Mouse (Mus musculus): ENCODE measurements at regions not wholly inside any gene's neighbourhood (a gene's known extent, or its start where the extent isn't known, plus 50 kb on each side); places are given as distances from the start of the nearest gene placed in this dataset.

DNA sequence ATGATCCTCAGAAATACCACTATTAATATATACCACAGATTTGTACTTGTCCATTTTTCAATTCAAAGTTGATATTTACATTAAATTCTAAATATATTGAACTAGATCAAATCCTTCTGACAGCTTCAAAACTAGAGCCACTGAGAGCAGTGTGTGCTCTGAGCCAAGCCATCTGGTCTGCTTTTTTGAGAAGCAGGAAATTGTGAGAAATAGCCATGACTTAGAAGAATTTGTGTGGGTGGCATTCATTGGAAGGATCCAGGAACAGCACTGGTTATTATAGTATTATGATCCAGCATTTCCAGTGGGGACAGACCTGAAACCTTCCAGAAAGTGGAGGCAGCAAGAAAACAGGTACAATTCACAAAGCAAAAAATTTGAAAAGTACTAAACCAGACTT, 398.7 kb upstream of the Zfp960 start:
- no peak overlapping the region for H3ac ChIP-seq (ENCODE audit: control insufficient read depth, insufficient read length)
- TF ChIP-seq SRF (IDR thresholded peaks at IDR 0.05; ENCODE audit: control insufficient read depth, insufficient read length, low read depth), result no peak
- TF ChIP-seq USF1 (IDR thresholded peaks at IDR 0.05; ENCODE audit: low read depth), result no peak
- no peak for TF ChIP-seq MYOG (IDR thresholded peaks at IDR 0.05; ENCODE audit: control insufficient read depth in 1 of 3, insufficient read depth in 1 of 3, insufficient read length in 2 of 3, low read depth in 2 of 3)
- no peak for TF ChIP-seq CEBPB (IDR thresholded peaks at IDR 0.05; ENCODE audit: insufficient read depth, poor library complexity, severe bottlenecking)
- no peak for TF ChIP-seq POLR2A (IDR thresholded peaks at IDR 0.05; ENCODE audit: insufficient read length, low read depth)
- TF ChIP-seq TCF3 (IDR thresholded peaks at IDR 0.05; ENCODE audit: insufficient read length, low read depth), result no peak
- no peak overlapping the region for H3K4me3 ChIP-seq
- no peaks in the 10 kb centered on the region for H3K79me2 ChIP-seq (ENCODE audit: control insufficient read depth, insufficient read depth)
- no peaks in the 10 kb centered on the region for H3K27me3 ChIP-seq (ENCODE audit: control insufficient read depth, insufficient read depth, insufficient read length)
- no peak overlapping the region for H3K4me2 ChIP-seq (ENCODE audit: low read depth)
- H3K36me3 ChIP-seq (ENCODE audit: control insufficient read depth, insufficient read depth), result no peaks in the 10 kb centered on the region

GRCm38 (mm10) chr17:16667606-16668005, 396.3 kb upstream of the Zfp960 start:
- no peak overlapping the region for H3K4me2 ChIP-seq (ENCODE audit: low read depth)
- H3K79me2 ChIP-seq (ENCODE audit: control insufficient read depth, insufficient read depth), result no peaks in the 10 kb centered on the region
- no peak overlapping the region for H3ac ChIP-seq (ENCODE audit: control insufficient read depth, insufficient read length)
- no peak overlapping the region for H3K4me3 ChIP-seq
- H3K36me3 ChIP-seq (ENCODE audit: control insufficient read depth, insufficient read depth), result no peaks in the 10 kb centered on the region
- TF ChIP-seq POLR2A (IDR thresholded peaks at IDR 0.05; ENCODE audit: insufficient read length, low read depth), result no peak
- no peak for TF ChIP-seq TCF12 (IDR thresholded peaks at IDR 0.05; ENCODE audit: insufficient read depth, poor library complexity, severe bottlenecking)
- TF ChIP-seq SRF (IDR thresholded peaks at IDR 0.05; ENCODE audit: control insufficient read depth, insufficient read length, low read depth), result no peak
- TF ChIP-seq MAX (IDR thresholded peaks at IDR 0.05; ENCODE audit: low read depth), result no peak
- no peak for TF ChIP-seq TCF3 (IDR thresholded peaks at IDR 0.05; ENCODE audit: insufficient read length, low read depth)
- TF ChIP-seq POLR2AphosphoS2 (IDR thresholded peaks at IDR 0.05; ENCODE audit: insufficient read length, low read depth), result no peak
- TF ChIP-seq MYOG (IDR thresholded peaks at IDR 0.05; ENCODE audit: control insufficient read depth in 1 of 3, insufficient read depth in 1 of 3, insufficient read length in 2 of 3, low read depth in 2 of 3), result no peak
- TF ChIP-seq MYOD1 (IDR thresholded peaks at IDR 0.05; ENCODE audit: control insufficient read depth in 1 of 3, insufficient read length in 2 of 3, low read depth in 2 of 3), result no peak
- no peak for TF ChIP-seq CEBPB (IDR thresholded peaks at IDR 0.05; ENCODE audit: insufficient read depth, poor library complexity, severe bottlenecking)
- no peak for TF ChIP-seq REST (IDR thresholded peaks at IDR 0.05; ENCODE audit: insufficient read depth, insufficient read length)
- no peak for TF ChIP-seq E2F4 (IDR thresholded peaks at IDR 0.05; ENCODE audit: insufficient read depth)
- no peak for TF ChIP-seq USF1 (IDR thresholded peaks at IDR 0.05; ENCODE audit: low read depth)
- no peaks in the 10 kb centered on the region for H3K27me3 ChIP-seq (ENCODE audit: control insufficient read depth, insufficient read depth, insufficient read length)

- Histone ChIP-seq H3K36me3 (ENCODE audit: control insufficient read depth, insufficient read depth) (no peaks in the 10 kb centered on the region), H3K79me2 (ENCODE audit: control insufficient read depth, insufficient read depth) (no peaks in the 10 kb centered on the region), H3K4me3 (no peak overlapping the region), H3K4me2 (ENCODE audit: low read depth) (no peak overlapping the region), H3ac (ENCODE audit: control insufficient read depth, insufficient read length) (no peak overlapping the region), H3K27me3 (ENCODE audit: control insufficient read depth, insufficient read depth, insufficient read length) (no peaks in the 10 kb centered on the region)
- TF ChIP-seq MAX (IDR thresholded peaks at IDR 0.05; ENCODE audit: low read depth) (no peak), TCF3 (IDR thresholded peaks at IDR 0.05; ENCODE audit: insufficient read length, low read depth) (no peak), MYOD1 (IDR thresholded peaks at IDR 0.05; ENCODE audit: control insufficient read depth in 1 of 3, insufficient read length in 2 of 3, low read depth in 2 of 3) (no peak), POLR2AphosphoS2 (IDR thresholded peaks at IDR 0.05; ENCODE audit: insufficient read length, low read depth) (no peak), REST (IDR thresholded peaks at IDR 0.05; ENCODE audit: insufficient read depth, insufficient read length) (no peak), POLR2A (IDR thresholded peaks at IDR 0.05; ENCODE audit: insufficient read length, low read depth) (no peak), CEBPB (IDR thresholded peaks at IDR 0.05; ENCODE audit: insufficient read depth, poor library complexity, severe bottlenecking) (no peak), TCF12 (IDR thresholded peaks at IDR 0.05; ENCODE audit: insufficient read depth, poor library complexity, severe bottlenecking) (no peak), MYOG (IDR thresholded peaks at IDR 0.05; ENCODE audit: control insufficient read depth in 1 of 3, insufficient read depth in 1 of 3, insufficient read length in 2 of 3, low read depth in 2 of 3) (no peak), USF1 (IDR thresholded peaks at IDR 0.05; ENCODE audit: low read depth) (no peak), SRF (IDR thresholded peaks at IDR 0.05; ENCODE audit: control insufficient read depth, insufficient read length, low read depth) (no peak), E2F4 (IDR thresholded peaks at IDR 0.05; ENCODE audit: insufficient read depth) (no peak)
Measured at GRCm38 (mm10) chr17:16704199-16704598, 359.7 kb upstream of the Zfp960 start.

DNA sequence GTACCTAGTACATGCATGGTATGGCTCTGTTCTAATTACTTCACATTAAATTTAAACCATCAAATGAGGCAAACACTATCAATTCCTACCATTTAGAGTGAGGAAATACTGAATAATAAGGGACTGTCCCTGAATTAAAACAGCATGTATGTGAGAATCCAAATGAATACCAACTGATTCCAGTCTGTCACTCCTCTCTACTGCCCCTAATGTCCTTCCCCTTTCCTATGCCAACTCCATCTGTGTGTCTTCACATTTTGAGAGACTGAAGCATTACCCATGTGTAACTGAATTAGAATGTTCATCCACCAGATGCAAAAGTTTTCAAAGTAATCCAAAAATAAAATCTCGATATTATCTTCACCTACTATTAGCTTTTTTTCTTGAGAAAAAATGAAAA, 358.0 kb upstream of the Zfp960 start:
- Histone ChIP-seq H3ac (ENCODE audit: control insufficient read depth, insufficient read length) (no peak overlapping the region), H3K4me3 (no peak overlapping the region), H3K4me2 (ENCODE audit: low read depth) (no peak overlapping the region), H3K79me2 (ENCODE audit: control insufficient read depth, insufficient read depth) (no peaks in the 10 kb centered on the region), H3K36me3 (ENCODE audit: control insufficient read depth, insufficient read depth) (no peaks in the 10 kb centered on the region), H3K27me3 (ENCODE audit: control insufficient read depth, insufficient read depth, insufficient read length) (no peaks in the 10 kb centered on the region)
- no peak for TF ChIP-seq REST (IDR thresholded peaks at IDR 0.05; ENCODE audit: insufficient read depth, insufficient read length)
- no peak for TF ChIP-seq MAX (IDR thresholded peaks at IDR 0.05; ENCODE audit: low read depth)
- TF ChIP-seq MYOG (IDR thresholded peaks at IDR 0.05; ENCODE audit: control insufficient read depth in 1 of 3, insufficient read depth in 1 of 3, insufficient read length in 2 of 3, low read depth in 2 of 3), result no peak
- no peak for TF ChIP-seq POLR2A (IDR thresholded peaks at IDR 0.05; ENCODE audit: insufficient read length, low read depth)
- no peak for TF ChIP-seq CEBPB (IDR thresholded peaks at IDR 0.05; ENCODE audit: insufficient read depth, poor library complexity, severe bottlenecking)
- TF ChIP-seq E2F4 (IDR thresholded peaks at IDR 0.05; ENCODE audit: insufficient read depth), result no peak
- TF ChIP-seq POLR2AphosphoS2 (IDR thresholded peaks at IDR 0.05; ENCODE audit: insufficient read length, low read depth), result no peak
- TF ChIP-seq USF1 (IDR thresholded peaks at IDR 0.05; ENCODE audit: low read depth), result no peak
- TF ChIP-seq MYOD1 (IDR thresholded peaks at IDR 0.05; ENCODE audit: control insufficient read depth in 1 of 3, insufficient read length in 2 of 3, low read depth in 2 of 3), result no peak
- no peak for TF ChIP-seq TCF12 (IDR thresholded peaks at IDR 0.05; ENCODE audit: insufficient read depth, poor library complexity, severe bottlenecking)
- no peak for TF ChIP-seq TCF3 (IDR thresholded peaks at IDR 0.05; ENCODE audit: insufficient read length, low read depth)
- no peak for TF ChIP-seq SRF (IDR thresholded peaks at IDR 0.05; ENCODE audit: control insufficient read depth, insufficient read length, low read depth)

DNA sequence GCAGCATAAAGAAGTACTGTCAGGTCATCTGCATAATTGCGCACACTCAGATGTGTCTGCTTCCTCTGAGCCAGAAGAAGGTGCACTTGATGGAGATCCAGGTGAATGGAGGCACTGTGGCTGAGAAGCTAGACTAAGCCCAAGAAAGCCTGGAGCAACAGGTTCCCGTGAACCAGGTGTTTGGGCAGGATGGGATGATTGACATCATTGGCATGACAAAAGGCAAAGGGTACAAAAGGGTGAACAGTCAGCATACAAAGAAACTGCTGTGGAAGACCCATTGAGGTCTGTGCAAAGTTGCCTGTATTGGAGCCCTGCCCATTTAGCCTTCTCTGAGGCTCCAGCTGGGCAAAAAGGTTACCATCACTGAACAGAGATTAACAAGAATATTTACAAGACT, 337.0 kb upstream of the Zfp960 start:
- Histone ChIP-seq H3K4me3 (no peak overlapping the region), H3ac (ENCODE audit: control insufficient read depth, insufficient read length) (no peak overlapping the region), H3K27me3 (ENCODE audit: control insufficient read depth, insufficient read depth, insufficient read length) (no peaks in the 10 kb centered on the region), H3K79me2 (ENCODE audit: control insufficient read depth, insufficient read depth) (no peaks in the 10 kb centered on the region), H3K4me2 (ENCODE audit: low read depth) (no peak overlapping the region), H3K36me3 (ENCODE audit: control insufficient read depth, insufficient read depth) (no peaks in the 10 kb centered on the region)
- TF ChIP-seq TCF3 (IDR thresholded peaks at IDR 0.05; ENCODE audit: insufficient read length, low read depth) (no peak), REST (IDR thresholded peaks at IDR 0.05; ENCODE audit: insufficient read depth, insufficient read length) (no peak), E2F4 (IDR thresholded peaks at IDR 0.05; ENCODE audit: insufficient read depth) (no peak), POLR2A (IDR thresholded peaks at IDR 0.05; ENCODE audit: insufficient read length, low read depth) (no peak), CEBPB (IDR thresholded peaks at IDR 0.05; ENCODE audit: insufficient read depth, poor library complexity, severe bottlenecking) (no peak), TCF12 (IDR thresholded peaks at IDR 0.05; ENCODE audit: insufficient read depth, poor library complexity, severe bottlenecking) (no peak), USF1 (IDR thresholded peaks at IDR 0.05; ENCODE audit: low read depth) (no peak), SRF (IDR thresholded peaks at IDR 0.05; ENCODE audit: control insufficient read depth, insufficient read length, low read depth) (no peak), MYOD1 (IDR thresholded peaks at IDR 0.05; ENCODE audit: control insufficient read depth in 1 of 3, insufficient read length in 2 of 3, low read depth in 2 of 3) (no peak), POLR2AphosphoS2 (IDR thresholded peaks at IDR 0.05; ENCODE audit: insufficient read length, low read depth) (no peak), MAX (IDR thresholded peaks at IDR 0.05; ENCODE audit: low read depth) (no peak), MYOG (IDR thresholded peaks at IDR 0.05; ENCODE audit: control insufficient read depth in 1 of 3, insufficient read depth in 1 of 3, insufficient read length in 2 of 3, low read depth in 2 of 3) (no peak)

Data from myocyte (in vitro differentiated cells).